Mouse (Mus musculus) lung, embryonic 14.5 days (tissue): ENCODE measurements around the gene Tmem63a. TPM values are rescaled to one million over a fixed set of nuclear protein-coding genes. Genes with fewer than 3 reads are reported as not detected.

ENCODE experiments used
- ATAC-seq: fragments of 200-750 bp; cut with Nextera tagmentation; 2 replicates; pipeline ENCODE4 v1.8.0; 2017; ENCODE audit warnings: mild to moderate bottlenecking, moderate TSS enrichment, moderate library complexity; ENCODE audit not compliant: insufficient read depth
- DNase-seq: peaks from one replicate; pipeline ENCODE4 v3.0.0-alpha.2; 2015
- H3K27ac ChIP-seq: fragments of 300-500 bp; sonication (generic); 2 replicates; pipeline ENCODE4 v1.5.1; 2014; ENCODE audit warnings: low read depth, mild to moderate bottlenecking, moderate library complexity
- H3K27me3 ChIP-seq: fragments of 300-500 bp; sonication (generic); 2 replicates; pipeline ENCODE4 v1.6.1; 2014; ENCODE audit warnings: low read length, control low read depth; ENCODE audit not compliant: insufficient read depth
- H3K36me3 ChIP-seq: fragments of 300-500 bp; sonication (generic); 2 replicates; pipeline ENCODE4 v1.6.1; 2014; ENCODE audit warnings: control low read depth; ENCODE audit not compliant: insufficient read depth
- H3K4me1 ChIP-seq: fragments of 300-500 bp; sonication (generic); 2 replicates; pipeline ENCODE4 v1.6.1; 2014; ENCODE audit warnings: antibody characterized with exemption, control low read depth; ENCODE audit not compliant: insufficient read depth
- H3K4me2 ChIP-seq: fragments of 300-500 bp; sonication (generic); 2 replicates; pipeline ENCODE4 v1.6.1; 2014; ENCODE audit warnings: mild to moderate bottlenecking
- H3K4me3 ChIP-seq: fragments of 300-500 bp; sonication (generic); 2 replicates; pipeline ENCODE4 v1.5.1; 2014; ENCODE audit warnings: low read depth, low read length
- H3K9ac ChIP-seq: fragments of 300-500 bp; sonication (generic); 2 replicates; pipeline ENCODE4 v1.6.1; 2014
- H3K9me3 ChIP-seq: fragments of 300-500 bp; sonication (generic); 2 replicates; pipeline ENCODE4 v1.6.1; 2016; ENCODE audit warnings: low read depth, low read length, control low read depth
- CTCF ChIP-seq: IDR thresholded peaks from 2 replicates; pipeline ENCODE4 v1.5.1; 2016; ENCODE audit warnings: antibody characterized with exemption, low read depth
- WGBS: fragments of 180-500 bp; shearing (Covaris S2); extraction: QIAGEN DNeasy Blood & Tissue Kit; methylation state at CpG from one replicate; pipeline ENCODE4 v1.1.7; 2014; 5-methylcytosine and 5-hydroxymethylcytosine counted together
- polyA plus RNA-seq: library from polyadenylated mRNA; unstranded; fragments of >200 nt; fragmentation: Nextera tagmentation; extraction: Ambion mirVana; gene quantifications from 2 replicates; pipeline ENCODE4 v1.2.1, GENCODE M21; 2014

Tmem63a gene
- polyA plus RNA-seq, 1 experiment from 2014 or later, result 10.9 TPM

GRCm38 (mm10) chr1:181022265-181022664 lies 80.1 kb downstream of the Tmem63a start:
- WGBS, result 13% methylated on average over 1 of the region's 1 CpGs
- Histone ChIP-seq H3K9ac (no peak overlapping the region), H3K27me3 (no peaks in the 10 kb centered on the region), H3K4me1 (no peaks in the 10 kb centered on the region), H3K9me3 (no peaks in the 10 kb centered on the region), H3K36me3 (no peaks in the 10 kb centered on the region), H3K4me2 (no peak overlapping the region), H3K4me3 (no peak overlapping the region), H3K27ac (no peak overlapping the region)
- peak; percentile 75 for TF ChIP-seq CTCF
- no peak for ATAC-seq
- peak; percentile 74 for DNase-seq

Other genes starting within 250 kb of the Tmem63a start
- gene Mixl1, start 245.3 kb upstream of the Tmem63a start, polyA plus RNA-seq, result 0.33 and 0.45 TPM in 2 replicates
- gene Acbd3, start 216.3 kb upstream of the Tmem63a start, polyA plus RNA-seq, result 26.3 and 27.0 TPM in 2 replicates
- gene H3f3a, start 128.4 kb upstream of the Tmem63a start, polyA plus RNA-seq, result 2,358 and 2,465 TPM in 2 replicates
- 35.2 and 35.9 TPM in 2 replicates for gene Sde2, start 91.2 kb upstream of the Tmem63a start, polyA plus RNA-seq
- gene Lefty2, start 49.2 kb upstream of the Tmem63a start, polyA plus RNA-seq, result 0.08 TPM in 1 of 2 replicates, not detected in the other
- 83.7 and 92.5 TPM in 2 replicates for gene Pycr2, start 38.1 kb upstream of the Tmem63a start, polyA plus RNA-seq
- 1.1 TPM in 2 replicates for gene Lefty1, start 7.3 kb upstream of the Tmem63a start, polyA plus RNA-seq
- 3.6 and 4.0 TPM in 2 replicates for gene Ephx1, start 78.6 kb downstream of the Tmem63a start, polyA plus RNA-seq
- gene 9130409I23Rik, start 108.9 kb downstream of the Tmem63a start, polyA plus RNA-seq, result 0.09 TPM in 1 of 2 replicates, not detected in the other
- gene Nvl, start 201.9 kb downstream of the Tmem63a start, polyA plus RNA-seq, result 40.0 and 44.2 TPM in 2 replicates
- 103 and 105 TPM in 2 replicates for gene Cnih4, start 202.3 kb downstream of the Tmem63a start, polyA plus RNA-seq